Mouse (Mus musculus): Measurements from ENCODE around the gene Fktn.

GRCm38 (mm10) chr4:53710021-53710420 lies 3.8 kb upstream of the Fktn start:
- TF ChIP-seq CTCF (IDR thresholded peaks at IDR 0.05; ENCODE audit: extremely low read depth, insufficient read length, insufficient replicate concordance, low read depth, low read length) = no peak
- TF ChIP-seq POLR2A (IDR thresholded peaks at IDR 0.05; ENCODE audit: low read depth, low read length) = no peak

All from small intestine, adult 2 months (tissue).